Mouse (Mus musculus): ENCODE data around the gene Sort1.

DNA sequence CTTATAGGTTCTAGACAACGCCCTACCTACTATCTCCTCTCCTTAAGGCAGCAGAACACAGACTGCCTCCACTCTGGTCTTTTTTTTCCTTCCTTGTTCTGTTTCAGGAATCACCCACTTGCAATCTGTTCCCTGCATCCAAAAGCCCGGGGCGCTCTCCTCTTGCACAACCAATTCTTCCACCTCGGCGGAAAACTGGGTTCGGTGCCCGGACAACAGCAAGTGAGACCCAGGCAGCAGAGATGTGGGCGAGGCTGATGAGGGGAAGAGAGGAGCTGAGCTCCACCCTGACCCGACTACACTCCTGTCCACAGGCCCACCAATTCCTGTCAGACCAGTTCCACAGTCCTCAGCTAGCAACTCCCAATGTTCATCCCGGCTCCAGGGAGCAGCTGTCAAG is 102.3 kb downstream of the Sort1 start:
- TF ChIP-seq POLR2A (IDR thresholded peaks at IDR 0.05; ENCODE audit: insufficient read depth, low read depth, low read length): no peak
- no peak for TF ChIP-seq CTCF (IDR thresholded peaks at IDR 0.05; ENCODE audit: insufficient read depth, low read depth, low read length)

Data from olfactory bulb, adult 2 months (tissue).